Mouse (Mus musculus) embryonic facial prominence, embryonic 12.5 days (tissue): Measurements from ENCODE around the gene Ccer2. TPM values are rescaled to one million over a fixed set of nuclear protein-coding genes. Genes with fewer than 3 reads are reported as not detected.

Source experiments
- ATAC-seq: fragments of 200-750 bp; cut with Nextera tagmentation; 2 replicates; pipeline ENCODE4 v1.8.0; 2017; ENCODE audit not compliant: insufficient number of reproducible peaks, insufficient read depth, low FRiP score, low TSS enrichment
- H3K27ac ChIP-seq: fragments of 300-500 bp; sonication (generic); 2 replicates; pipeline ENCODE4 v1.5.1; 2016; ENCODE audit warnings: mild to moderate bottlenecking
- H3K27me3 ChIP-seq: fragments of 300-500 bp; sonication (generic); 2 replicates; pipeline ENCODE4 v1.6.1; 2016; ENCODE audit warnings: mild to moderate bottlenecking, moderate library complexity
- H3K36me3 ChIP-seq: fragments of 300-500 bp; sonication (generic); 2 replicates; pipeline ENCODE4 v1.6.1; 2016; ENCODE audit warnings: mild to moderate bottlenecking
- H3K4me1 ChIP-seq: fragments of 300-500 bp; sonication (generic); 2 replicates; pipeline ENCODE4 v1.6.1; 2016
- H3K4me2 ChIP-seq: fragments of 300-500 bp; sonication (generic); replicated peaks from 2 replicates; pipeline ENCODE4 v1.6.1; 2016; ENCODE audit warnings: mild to moderate bottlenecking, moderate library complexity
- H3K4me3 ChIP-seq: fragments of 300-500 bp; sonication (generic); 2 replicates; pipeline ENCODE4 v1.5.1; 2016; ENCODE audit warnings: mild to moderate bottlenecking
- H3K9ac ChIP-seq: fragments of 300-500 bp; sonication (generic); 2 replicates; pipeline ENCODE4 v1.6.1; 2016; ENCODE audit warnings: mild to moderate bottlenecking, moderate library complexity
- H3K9me3 ChIP-seq: fragments of 300-500 bp; sonication (generic); 2 replicates; pipeline ENCODE4 v1.6.1; 2016; ENCODE audit warnings: mild to moderate bottlenecking, moderate library complexity
- WGBS: fragments of 180-500 bp; shearing (Covaris S2); methylation state at CpG from one replicate; pipeline ENCODE4 v1.1.7; 2016; 5-methylcytosine and 5-hydroxymethylcytosine counted together
- polyA plus RNA-seq: library from polyadenylated mRNA; unstranded; fragments of >200 nt; fragmentation: Nextera tagmentation; extraction: Ambion mirVana; gene quantifications from 2 replicates; pipeline ENCODE4 v1.2.1, GENCODE M21; 2016

Ccer2 gene
- polyA plus RNA-seq, 1 experiment from 2014 or later: 5.0 TPM

DNA sequence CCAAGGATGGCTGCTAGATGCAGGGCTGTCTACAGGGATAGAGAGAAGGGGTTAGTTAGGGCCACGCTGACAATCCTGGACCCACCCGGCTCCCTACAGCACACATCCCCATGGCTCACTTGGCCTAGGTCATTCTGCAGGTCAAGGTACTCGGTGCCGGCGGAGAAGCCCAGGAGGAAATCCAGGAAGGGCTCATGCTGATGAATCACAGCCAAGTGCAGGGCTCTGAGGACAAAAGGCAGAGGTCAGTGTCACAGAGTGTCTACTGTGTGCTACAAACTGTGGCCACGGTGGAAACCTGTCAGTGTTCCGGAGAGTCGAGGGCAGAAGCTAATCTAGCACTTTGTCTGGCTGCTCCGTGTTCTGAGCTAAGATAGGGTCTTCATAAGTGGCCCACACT is 5.9 kb downstream of the Ccer2 start:
- no peak for ATAC-seq
- no peaks in the 10 kb centered on the region for H3K9me3 ChIP-seq
- H3K4me1 ChIP-seq: peaks cover 6% of the 10 kb centered on the region
- H3K4me3 ChIP-seq: no peak overlapping the region
- H3K4me2 ChIP-seq: no peak overlapping the region
- peaks cover 38% of the 10 kb centered on the region for H3K36me3 ChIP-seq
- peaks cover under 1% of the 10 kb centered on the region; the same call in 1 of the 2 replicates for H3K27me3 ChIP-seq
- H3K27ac ChIP-seq: no peak overlapping the region
- 89% methylated on average over 9 of the region's 9 CpGs for WGBS
- no peak overlapping the region for H3K9ac ChIP-seq

DNA sequence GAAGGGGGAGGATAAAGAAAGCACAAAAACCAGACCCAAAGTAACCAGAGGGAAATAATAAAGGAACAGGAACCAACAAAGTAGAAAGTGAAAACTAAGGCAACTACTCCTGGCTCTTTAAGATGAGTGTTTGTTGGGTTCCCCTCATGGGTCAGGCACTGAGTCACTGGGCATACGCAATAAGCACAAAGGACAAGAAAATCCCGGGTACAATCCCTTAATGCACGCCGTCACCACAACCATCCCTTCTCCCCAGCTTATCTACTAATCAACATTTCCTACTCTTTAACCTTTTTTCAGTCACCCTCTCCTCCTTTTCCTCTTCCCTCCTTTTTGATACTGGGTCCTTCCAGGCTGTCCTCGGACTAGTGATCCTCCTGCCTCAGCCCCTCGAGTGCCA is 9.2 kb downstream of the Ccer2 start:
- no peaks in the 10 kb centered on the region for H3K9me3 ChIP-seq
- no peak for ATAC-seq
- no peak overlapping the region for H3K9ac ChIP-seq
- H3K4me2 ChIP-seq: peak overlapping the region; percentile 55
- peaks cover 19% of the 10 kb centered on the region for H3K36me3 ChIP-seq
- no peaks in the 10 kb centered on the region for H3K27me3 ChIP-seq
- H3K27ac ChIP-seq: no peak overlapping the region
- 81% methylated on average over 6 of the region's 6 CpGs for WGBS
- H3K4me1 ChIP-seq: peaks cover 12% of the 10 kb centered on the region
- peak overlapping the region; percentile 63 for H3K4me3 ChIP-seq

DNA sequence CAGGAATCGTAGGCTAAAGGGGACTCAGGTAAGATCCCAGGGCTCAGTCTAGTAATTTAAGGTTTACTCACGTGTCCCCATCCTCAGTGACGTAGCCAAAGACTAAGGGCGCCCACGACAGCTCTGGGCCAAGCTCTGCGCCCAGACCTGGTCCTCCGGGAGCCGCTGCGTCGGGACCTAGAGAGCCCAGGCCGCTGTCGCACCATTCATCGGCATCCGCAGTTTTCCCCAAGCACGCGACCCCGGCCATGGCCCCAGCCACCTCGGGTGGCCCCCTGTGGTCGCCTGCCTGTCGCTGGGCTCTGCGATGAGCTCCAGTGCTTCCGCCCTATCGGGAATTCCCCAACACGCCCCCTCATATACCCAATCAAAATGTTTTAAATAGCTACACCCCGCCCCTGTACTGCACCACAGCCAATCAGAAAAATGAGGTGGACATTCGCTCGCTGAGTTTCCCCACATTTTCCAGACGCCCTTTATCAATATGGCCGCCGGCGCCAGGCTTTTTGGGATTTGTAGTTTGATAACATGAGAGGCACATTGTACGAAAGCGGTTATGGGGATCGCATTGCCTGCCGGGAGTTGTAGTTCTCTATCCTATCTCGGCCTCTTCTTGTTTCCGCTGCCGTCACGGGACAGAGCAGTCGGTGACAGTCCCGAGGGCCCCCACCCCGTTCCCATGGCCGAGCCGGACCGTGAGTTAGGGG is 10.4 kb downstream of the Ccer2 start, which contains the start of gene Sirt2:
Gene Sirt2 (plus strand): TSS at position 563 of the 707 bp plus-strand sequence.
- H3K4me3 ChIP-seq: peak within 1 kb of the TSS; percentile 63
- no peaks in the 10 kb centered on the region for H3K9me3 ChIP-seq
- WGBS: under 1% methylated on average over 45 of the region's 45 CpGs
- peak; percentile 97 for ATAC-seq
- peak within 1 kb of the TSS; percentile 74 for H3K9ac ChIP-seq
- no peaks in the 10 kb centered on the region for H3K27me3 ChIP-seq
- no peak within 1 kb of the TSS for H3K27ac ChIP-seq
- H3K36me3 ChIP-seq: peaks cover 9% of the 10 kb centered on the region
- peak within 1 kb of the TSS; percentile 64 for H3K4me2 ChIP-seq
- peaks cover 12% of the 10 kb centered on the region for H3K4me1 ChIP-seq

DNA sequence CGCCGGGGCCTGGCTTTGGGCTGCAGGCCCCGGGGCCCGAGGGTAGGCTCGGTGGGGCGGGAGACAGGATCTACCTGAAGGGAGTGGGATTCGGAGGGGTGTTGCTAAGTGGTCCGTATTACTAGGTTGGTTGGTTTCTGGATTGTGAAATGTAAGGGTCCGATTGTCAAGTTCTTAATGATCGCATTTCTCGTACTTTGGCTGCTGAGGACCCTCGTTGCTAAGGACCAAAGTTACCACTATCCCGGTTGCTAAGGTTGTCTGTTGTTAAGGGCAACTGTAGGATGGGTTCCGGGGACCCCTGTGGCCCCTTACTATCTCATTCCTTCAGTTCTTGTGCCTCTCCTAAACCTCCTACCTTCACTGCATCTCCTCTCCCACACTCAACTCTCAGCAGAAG is 10.9 kb downstream of the Ccer2 start:
- ATAC-seq: no peak; the same call in 1 of the 2 replicates
- Histone ChIP-seq H3K36me3 (peaks cover 6% of the 10 kb centered on the region; the same call in 1 of the 2 replicates), H3K4me2 (peak overlapping the region; percentile 64), H3K9me3 (no peaks in the 10 kb centered on the region), H3K27ac (no peak overlapping the region), H3K9ac (peak overlapping the region; percentile 74), H3K4me3 (peak overlapping the region; percentile 63), H3K4me1 (peaks cover 12% of the 10 kb centered on the region), H3K27me3 (no peaks in the 10 kb centered on the region)
- WGBS: 3% methylated on average over 14 of the region's 14 CpGs

DNA sequence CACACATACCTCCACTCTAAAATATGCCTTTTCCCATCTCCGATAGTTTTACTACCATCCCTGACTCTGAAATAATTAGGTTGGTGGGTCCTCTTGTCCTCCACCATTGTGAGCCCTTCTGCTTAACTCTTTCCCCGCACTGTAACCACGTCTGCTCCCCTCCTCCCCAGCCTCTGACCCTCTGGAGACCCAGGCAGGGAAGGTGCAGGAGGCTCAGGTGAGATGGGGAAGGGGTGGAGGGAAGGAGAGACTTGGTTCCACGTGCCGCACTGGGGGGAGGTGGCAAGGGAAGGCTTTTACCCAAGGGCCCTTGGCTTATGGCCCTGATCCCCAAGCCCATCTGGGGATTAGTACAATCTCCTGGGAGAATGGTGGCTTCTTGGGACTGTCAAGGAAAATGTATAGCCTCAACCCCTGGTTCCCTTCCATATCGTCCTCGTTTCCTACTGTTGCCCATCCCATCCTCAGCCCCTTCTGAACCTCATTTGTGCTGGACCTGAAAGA is 11.5 kb downstream of the Ccer2 start, which contains the start of gene Nfkbib:
Gene Nfkbib (minus strand): TSS at position 51 of the 504 bp plus-strand sequence.
- ATAC-seq: no peak
- no peaks in the 10 kb centered on the region for H3K9me3 ChIP-seq
- no peaks in the 10 kb centered on the region for H3K27me3 ChIP-seq
- 0 out of 2 replicates have a peak, but pooled peaks cover 10% of the 10 kb centered on the region for H3K36me3 ChIP-seq
- no peak within 1 kb of the TSS for H3K27ac ChIP-seq
- peaks cover 12% of the 10 kb centered on the region for H3K4me1 ChIP-seq
- WGBS: 58% methylated on average over 7 of the region's 7 CpGs
- H3K9ac ChIP-seq: peak within 1 kb of the TSS; percentile 74
- H3K4me3 ChIP-seq: peak within 1 kb of the TSS; percentile 63
- peak within 1 kb of the TSS; percentile 64 for H3K4me2 ChIP-seq

DNA sequence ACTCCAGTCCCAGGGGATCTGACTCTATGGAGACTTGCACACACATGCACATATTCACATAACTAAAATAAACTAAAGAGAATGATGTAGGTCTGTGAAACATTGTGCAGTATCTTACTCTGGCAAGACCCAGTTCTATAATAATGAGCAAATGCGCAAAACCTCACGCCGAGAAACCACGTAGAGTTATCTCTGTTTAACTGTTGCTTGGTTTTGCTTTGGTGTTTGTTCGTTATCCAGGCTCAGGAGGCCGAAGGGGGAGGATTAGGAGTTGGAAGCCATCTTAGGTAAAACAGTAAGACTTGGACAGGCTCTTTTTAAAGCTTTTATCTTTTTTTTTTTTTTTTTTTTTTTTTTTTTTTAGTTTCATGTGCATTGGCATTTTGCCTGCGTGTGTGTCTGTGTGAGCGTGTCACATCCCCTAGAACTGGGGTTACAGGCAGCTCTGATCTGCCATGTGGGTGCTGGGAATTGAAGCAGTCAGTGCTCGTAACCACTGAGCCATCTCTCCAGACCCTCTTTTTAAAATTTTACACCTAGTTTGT is 13.5 kb downstream of the Ccer2 start:
- 92% methylated on average over 9 of the region's 9 CpGs for WGBS
- Histone ChIP-seq H3K4me1 (peaks cover 12% of the 10 kb centered on the region), H3K27ac (no peak overlapping the region), H3K4me3 (no peak overlapping the region), H3K9ac (no peak overlapping the region), H3K36me3 (0 out of 2 replicates have a peak, but pooled peaks cover 11% of the 10 kb centered on the region), H3K9me3 (no peaks in the 10 kb centered on the region), H3K4me2 (no peak overlapping the region), H3K27me3 (no peaks in the 10 kb centered on the region)
- no peak for ATAC-seq

DNA sequence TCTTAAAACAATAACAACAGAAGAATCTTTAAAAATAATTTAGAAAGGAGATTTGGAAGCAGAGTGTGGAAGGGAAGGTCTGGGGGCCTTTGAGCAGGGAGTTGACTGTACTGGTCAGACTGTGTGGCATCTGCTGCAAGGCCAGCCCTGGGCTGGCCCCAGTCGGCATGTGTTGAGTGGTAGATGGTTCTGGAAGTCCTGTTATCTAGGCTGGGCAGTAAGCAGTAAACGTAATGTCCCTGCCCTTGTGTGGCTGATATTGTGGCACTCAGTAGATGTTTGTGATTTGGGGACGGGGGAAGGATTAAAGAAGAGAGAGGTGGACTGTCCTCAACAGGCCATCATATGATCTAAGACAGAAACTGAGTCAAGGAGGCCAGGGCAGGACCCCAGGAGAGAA is 14.3 kb downstream of the Ccer2 start:
- no peak overlapping the region for H3K4me3 ChIP-seq
- H3K27ac ChIP-seq: no peak overlapping the region
- peaks cover 11% of the 10 kb centered on the region for H3K4me1 ChIP-seq
- 84% methylated on average over 3 of the region's 3 CpGs for WGBS
- H3K9ac ChIP-seq: no peak overlapping the region
- no peak for ATAC-seq
- H3K27me3 ChIP-seq: no peaks in the 10 kb centered on the region
- no peaks in the 10 kb centered on the region for H3K9me3 ChIP-seq
- peaks cover 13% of the 10 kb centered on the region; the same call in 1 of the 2 replicates for H3K36me3 ChIP-seq
- no peak overlapping the region for H3K4me2 ChIP-seq

DNA sequence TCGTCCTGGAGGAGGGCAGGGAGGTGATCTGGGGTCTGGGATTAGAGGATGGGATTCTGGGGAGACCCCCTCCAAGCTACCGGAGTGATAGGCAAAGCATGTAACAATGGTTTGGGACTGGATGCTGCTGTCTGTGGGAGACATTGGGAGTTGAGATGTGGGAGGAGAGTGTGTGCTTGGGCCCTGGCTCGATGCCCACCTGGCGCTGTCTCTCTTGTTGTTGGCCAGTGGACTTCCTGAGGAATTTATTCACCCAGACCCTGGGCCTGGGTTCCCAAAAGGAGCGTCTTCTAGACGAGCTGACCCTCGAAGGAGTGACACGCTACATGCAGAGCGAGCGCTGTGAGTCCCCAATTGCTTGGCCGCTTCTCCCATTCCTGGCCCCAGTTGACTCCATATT is 15.9 kb downstream of the Ccer2 start:
- ATAC-seq: no peak
- Histone ChIP-seq H3K36me3 (peaks cover 25% of the 10 kb centered on the region), H3K27me3 (no peaks in the 10 kb centered on the region), H3K4me1 (peaks cover 6% of the 10 kb centered on the region), H3K4me3 (no peak overlapping the region), H3K27ac (no peak overlapping the region), H3K9ac (no peak overlapping the region), H3K4me2 (no peak overlapping the region), H3K9me3 (no peaks in the 10 kb centered on the region)
- WGBS: 91% methylated on average over 11 of the region's 11 CpGs

DNA sequence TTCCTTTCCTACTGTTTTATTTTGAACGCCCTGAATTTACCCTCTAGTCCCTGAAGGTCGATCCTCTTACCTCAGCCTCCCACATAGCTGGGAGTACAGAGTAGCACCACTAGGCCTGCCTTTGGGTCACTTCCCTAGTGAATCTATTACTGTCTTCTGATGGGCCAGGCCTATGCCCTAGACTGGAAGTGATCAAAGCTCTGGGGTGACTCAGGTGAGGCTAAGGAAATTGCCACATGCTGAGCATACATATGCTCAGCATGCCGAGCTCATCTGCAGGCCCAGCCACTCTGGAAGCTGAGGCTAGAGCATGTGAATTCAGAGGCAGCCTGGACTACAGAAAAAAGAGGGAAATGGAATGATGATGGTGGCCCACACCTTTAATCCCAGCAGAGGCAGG is 17.2 kb downstream of the Ccer2 start:
- 60% methylated on average over 3 of the region's 3 CpGs for WGBS
- H3K9me3 ChIP-seq: no peaks in the 10 kb centered on the region
- no peaks in the 10 kb centered on the region for H3K4me1 ChIP-seq
- no peak overlapping the region for H3K4me3 ChIP-seq
- no peaks in the 10 kb centered on the region for H3K27me3 ChIP-seq
- H3K4me2 ChIP-seq: no peak overlapping the region
- H3K36me3 ChIP-seq: peaks cover 28% of the 10 kb centered on the region
- no peak for ATAC-seq
- no peak overlapping the region for H3K9ac ChIP-seq
- H3K27ac ChIP-seq: 0 out of 2 replicates have a peak overlapping the region, but pooled peaks have one; percentile 41

DNA sequence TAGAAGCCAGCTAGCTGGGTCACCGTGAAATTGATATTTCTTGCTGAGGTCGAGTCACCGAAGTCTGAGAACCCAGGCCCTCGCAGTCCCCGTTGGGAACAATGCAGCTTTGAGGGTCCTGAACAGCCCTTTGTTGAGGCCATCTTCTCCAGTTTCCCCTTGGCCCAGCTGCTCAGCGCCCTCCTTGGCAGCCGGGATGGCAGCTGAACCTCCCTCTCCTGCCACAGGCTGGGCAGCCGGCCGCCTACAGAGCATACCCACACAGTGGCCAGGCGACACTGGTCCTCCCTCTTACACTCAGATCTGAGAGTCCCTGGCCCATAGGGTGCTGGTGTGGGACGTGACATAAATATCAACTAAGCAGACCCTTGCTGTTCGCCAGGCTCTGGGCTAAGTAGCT is 18.2 kb downstream of the Ccer2 start:
- H3K9me3 ChIP-seq: no peaks in the 10 kb centered on the region
- no peak overlapping the region for H3K4me3 ChIP-seq
- no peaks in the 10 kb centered on the region for H3K27me3 ChIP-seq
- H3K27ac ChIP-seq: peak overlapping the region; percentile 59; the same call in 1 of the 2 replicates
- 41% methylated on average over 12 of the region's 12 CpGs for WGBS
- no peaks in the 10 kb centered on the region for H3K4me1 ChIP-seq
- no peak overlapping the region for H3K9ac ChIP-seq
- ATAC-seq: no peak
- H3K36me3 ChIP-seq: peaks cover 34% of the 10 kb centered on the region
- H3K4me2 ChIP-seq: no peak overlapping the region

DNA sequence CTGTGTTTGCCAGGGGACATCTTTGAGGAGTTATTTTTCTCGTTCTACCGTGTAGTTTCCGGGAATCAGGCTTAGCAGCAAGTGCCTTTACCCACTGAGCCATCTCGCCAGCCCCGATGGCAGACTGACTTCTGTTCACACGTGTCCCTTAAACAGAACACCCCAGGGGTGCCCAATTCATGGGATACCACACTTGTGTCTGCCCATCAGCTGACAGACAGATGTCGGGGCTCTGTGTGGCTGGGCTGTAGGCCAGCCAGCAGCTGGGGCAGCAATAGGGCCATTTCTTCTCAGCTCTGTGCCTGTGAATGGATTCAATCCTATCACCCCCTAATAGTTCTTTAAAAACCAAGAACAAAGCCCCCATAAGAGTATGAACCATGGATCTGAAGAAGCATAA is 19.2 kb downstream of the Ccer2 start:
- Histone ChIP-seq H3K27ac (no peak overlapping the region), H3K4me1 (peaks cover under 1% of the 10 kb centered on the region)
- WGBS: 86% methylated on average over 7 of the region's 7 CpGs

DNA sequence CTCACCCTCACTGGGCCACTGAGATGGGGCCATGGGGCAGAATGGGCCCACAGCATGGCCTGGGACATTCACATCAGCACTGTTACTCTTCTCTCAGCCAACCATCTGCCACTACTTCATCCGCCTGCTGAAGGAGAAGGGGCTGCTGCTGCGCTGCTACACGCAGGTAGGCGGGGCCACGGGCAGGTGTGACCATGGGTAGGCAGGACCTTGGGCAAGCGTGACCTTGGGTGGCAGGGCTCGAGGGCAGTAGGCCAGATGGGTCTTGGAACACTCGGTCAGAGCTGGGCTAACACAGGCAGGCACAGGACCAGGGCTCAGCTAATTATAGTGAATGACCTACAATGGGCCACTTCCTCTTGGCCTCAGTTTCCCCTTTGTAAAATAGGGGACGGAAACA is 22.9 kb downstream of the Ccer2 start:
- no peak overlapping the region for H3K27ac ChIP-seq
- no peak overlapping the region for H3K4me3 ChIP-seq
- no peaks in the 10 kb centered on the region for H3K9me3 ChIP-seq
- H3K4me1 ChIP-seq: peaks cover 5% of the 10 kb centered on the region
- no peak for ATAC-seq
- no peak overlapping the region for H3K4me2 ChIP-seq
- H3K27me3 ChIP-seq: no peaks in the 10 kb centered on the region
- 85% methylated on average over 9 of the region's 9 CpGs for WGBS
- peaks cover 39% of the 10 kb centered on the region for H3K36me3 ChIP-seq
- no peak overlapping the region for H3K9ac ChIP-seq

More for the DNA sequence above, 19.2 kb downstream of the Ccer2 start:
- no peak for ATAC-seq
- Histone ChIP-seq H3K4me3 (no peak overlapping the region), H3K9ac (no peak overlapping the region), H3K4me2 (no peak overlapping the region), H3K36me3 (peaks cover 34% of the 10 kb centered on the region), H3K27me3 (no peaks in the 10 kb centered on the region), H3K9me3 (no peaks in the 10 kb centered on the region)
